Mouse (Mus musculus) stomach, postnatal 0 days (tissue): ENCODE measurements at regions not wholly inside any gene's neighbourhood (a gene's known extent, or its start where the extent isn't known, plus 50 kb on each side); places are given as distances from the start of the nearest gene placed in this dataset.

Experiments
- ATAC-seq: fragments of 200-750 bp; cut with Nextera tagmentation; 2 replicates; pipeline ENCODE4 v1.8.0; 2017; ENCODE audit not compliant: low FRiP score, low TSS enrichment
- DNase-seq: peaks from one replicate; pipeline ENCODE4 v3.0.0-alpha.2; 2016; ENCODE audit warnings: low spot score
- H3K27ac ChIP-seq: fragments of 300-500 bp; sonication (generic); replicated peaks from 2 replicates; pipeline ENCODE4 v1.5.1; 2014; ENCODE audit warnings: mild to moderate bottlenecking, control low read depth
- H3K27me3 ChIP-seq: fragments of 300-500 bp; sonication (generic); 2 replicates; pipeline ENCODE4 v1.6.1; 2014; ENCODE audit warnings: low read length; ENCODE audit not compliant: control insufficient read depth, insufficient read depth
- H3K36me3 ChIP-seq: fragments of 300-500 bp; sonication (generic); 2 replicates; pipeline ENCODE4 v1.6.1; 2014; ENCODE audit warnings: low read length, mixed read lengths; ENCODE audit not compliant: control insufficient read depth, insufficient read depth
- H3K4me1 ChIP-seq: fragments of 300-500 bp; sonication (generic); replicated peaks from 2 replicates; pipeline ENCODE4 v1.6.1; 2014; ENCODE audit warnings: antibody characterized with exemption; ENCODE audit not compliant: control insufficient read depth, insufficient read depth
- H3K4me2 ChIP-seq: fragments of 300-500 bp; sonication (generic); replicated peaks from 2 replicates; pipeline ENCODE4 v1.6.1; 2014; ENCODE audit warnings: low read depth, mild to moderate bottlenecking, control low read depth, moderate library complexity
- H3K4me3 ChIP-seq: fragments of 300-500 bp; sonication (generic); 2 replicates; pipeline ENCODE4 v1.5.1; 2014; ENCODE audit warnings: low read depth, low read length, control low read depth
- H3K9ac ChIP-seq: fragments of 300-500 bp; sonication (generic); 2 replicates; pipeline ENCODE4 v1.6.1; 2014; ENCODE audit warnings: mild to moderate bottlenecking, low read length, control low read depth, mixed read lengths
- H3K9me3 ChIP-seq: fragments of 300-500 bp; sonication (generic); 2 replicates; pipeline ENCODE4 v1.6.1; 2016; ENCODE audit warnings: low read length; ENCODE audit not compliant: control insufficient read depth
- CTCF ChIP-seq: IDR thresholded peaks from 2 replicates; pipeline ENCODE4 v1.5.1; 2016; ENCODE audit warnings: antibody characterized with exemption, low read depth, mild to moderate bottlenecking, moderate library complexity
- EP300 ChIP-seq: optimal IDR thresholded peaks from 2 replicates; pipeline ENCODE3; 2016; ENCODE audit warnings: antibody characterized with exemption
- WGBS: fragments of 180-500 bp; shearing (Covaris S2); extraction: QIAGEN DNeasy Blood & Tissue Kit; methylation state at CpG from one replicate; pipeline ENCODE4 v1.1.7; 2014; 5-methylcytosine and 5-hydroxymethylcytosine counted together

DNA sequence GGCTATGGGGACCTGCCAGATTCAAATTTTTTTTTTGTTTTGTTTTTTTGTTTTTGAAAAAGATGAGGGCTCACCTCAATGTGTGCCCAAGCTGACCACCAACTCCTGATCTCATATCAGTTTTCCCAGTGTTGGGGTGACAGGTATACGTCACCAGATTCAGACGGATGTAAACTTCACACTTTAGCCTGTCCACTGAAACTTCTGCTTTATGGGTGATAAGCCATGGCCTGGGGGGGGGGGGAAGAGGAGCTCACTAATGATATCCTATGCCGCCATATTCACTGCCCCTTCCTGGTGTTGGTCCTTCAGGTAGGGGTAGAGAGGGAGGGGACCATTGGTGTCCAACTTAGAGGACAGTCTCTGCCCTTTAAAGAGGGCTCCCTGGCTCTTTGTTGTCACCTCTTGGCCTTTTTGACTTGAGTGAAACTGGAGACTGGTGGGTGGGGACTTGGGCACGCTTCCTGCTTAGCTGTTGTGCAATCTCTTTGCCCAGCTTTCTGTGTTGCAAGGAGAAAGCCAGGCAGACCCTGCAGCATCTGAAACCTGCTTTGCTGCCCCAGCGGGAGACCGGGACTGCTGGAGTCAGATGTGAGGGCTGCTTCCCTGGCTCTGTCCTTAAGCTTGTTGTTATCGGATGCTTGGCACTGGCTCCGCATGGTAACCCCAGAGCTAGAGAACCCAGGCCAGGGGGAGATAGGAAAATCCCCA, 125.8 kb downstream of the Irx5 start:
- Histone ChIP-seq H3K27me3 (no peaks in the 10 kb centered on the region), H3K27ac (no peak overlapping the region), H3K4me3 (no peak overlapping the region), H3K9ac (no peak overlapping the region), H3K4me2 (no peak overlapping the region), H3K9me3 (no peaks in the 10 kb centered on the region), H3K4me1 (no peaks in the 10 kb centered on the region), H3K36me3 (no peaks in the 10 kb centered on the region)
- ATAC-seq (no peak), DNase-seq (no peak)
- WGBS = 49% methylated on average over 8 of the region's 8 CpGs
- no peak for TF ChIP-seq EP300
- TF ChIP-seq CTCF = no peak

DNA sequence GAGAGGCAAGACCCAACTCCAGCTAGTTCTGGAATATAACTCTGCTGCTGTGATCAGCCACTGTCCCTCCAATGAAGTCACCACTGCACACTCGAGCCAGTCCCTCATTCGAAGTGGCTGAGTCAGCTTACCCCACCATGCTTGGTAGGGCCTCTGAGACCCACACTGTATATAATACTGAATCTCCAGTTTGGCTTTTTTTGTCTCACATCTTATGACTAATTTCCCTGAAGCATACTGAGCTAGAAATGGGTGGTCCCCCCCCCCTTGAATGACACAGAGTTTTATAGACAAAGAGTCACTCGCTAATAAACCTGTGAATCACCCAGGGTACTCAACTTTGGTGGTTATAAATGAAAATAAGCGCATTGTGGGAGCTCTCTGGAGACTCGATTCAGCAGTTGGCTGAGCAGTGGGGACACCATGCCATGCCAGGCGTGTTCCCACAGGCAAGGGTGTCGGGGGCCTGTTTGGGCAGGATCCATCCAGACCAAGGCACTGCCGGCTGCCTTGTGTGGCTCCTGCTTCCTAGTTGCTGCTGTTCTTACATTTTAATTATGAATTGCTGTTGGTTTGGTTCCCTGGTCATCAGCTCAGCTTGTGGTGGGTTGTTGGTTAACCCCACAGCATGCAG, 131.2 kb downstream of the Irx5 start:
- no peak for TF ChIP-seq CTCF
- no peak for TF ChIP-seq EP300
- H3K27ac ChIP-seq = 0 out of 2 replicates have a peak overlapping the region, but pooled peaks have one; percentile 35
- no peak for DNase-seq

DNA sequence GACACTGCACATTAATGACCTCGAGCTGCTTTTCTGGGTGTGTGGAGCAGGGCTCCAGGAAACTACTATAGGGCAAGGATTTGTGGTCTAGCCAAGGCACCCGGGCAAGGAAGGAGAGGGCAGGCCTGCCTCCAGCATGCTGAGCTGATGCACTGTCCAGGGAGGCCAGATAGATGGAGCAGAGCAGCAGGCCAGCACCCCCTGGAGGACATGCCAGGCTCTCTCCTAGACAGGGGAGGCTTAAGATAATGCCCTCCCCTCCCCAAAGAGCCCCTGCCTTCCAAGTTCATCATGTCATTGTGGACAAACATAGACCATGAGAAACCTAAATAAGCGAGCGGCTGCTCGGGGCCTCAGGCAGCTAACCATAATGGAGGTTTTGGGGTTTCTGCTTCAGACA, 134.1 kb downstream of the Irx5 start:
- Histone ChIP-seq H3K4me3 (no peak overlapping the region), H3K4me2 (no peak overlapping the region), H3K36me3 (no peaks in the 10 kb centered on the region), H3K9ac (no peak overlapping the region), H3K9me3 (no peaks in the 10 kb centered on the region), H3K4me1 (no peaks in the 10 kb centered on the region), H3K27me3 (no peaks in the 10 kb centered on the region), H3K27ac (no peak overlapping the region)
- WGBS = 66% methylated on average over 5 of the region's 5 CpGs
- ATAC-seq (no peak), DNase-seq (no peak)
- peak; percentile 47 for TF ChIP-seq CTCF
- TF ChIP-seq EP300 = no peak

More for the DNA sequence above, 131.2 kb downstream of the Irx5 start:
- no peak overlapping the region for H3K9ac ChIP-seq
- ATAC-seq = no peak
- WGBS = 69% methylated on average over 8 of the region's 8 CpGs
- H3K36me3 ChIP-seq = no peaks in the 10 kb centered on the region
- H3K27me3 ChIP-seq = no peaks in the 10 kb centered on the region
- no peak overlapping the region for H3K4me2 ChIP-seq
- no peak overlapping the region for H3K4me3 ChIP-seq
- H3K9me3 ChIP-seq = no peaks in the 10 kb centered on the region
- H3K4me1 ChIP-seq = no peaks in the 10 kb centered on the region

DNA sequence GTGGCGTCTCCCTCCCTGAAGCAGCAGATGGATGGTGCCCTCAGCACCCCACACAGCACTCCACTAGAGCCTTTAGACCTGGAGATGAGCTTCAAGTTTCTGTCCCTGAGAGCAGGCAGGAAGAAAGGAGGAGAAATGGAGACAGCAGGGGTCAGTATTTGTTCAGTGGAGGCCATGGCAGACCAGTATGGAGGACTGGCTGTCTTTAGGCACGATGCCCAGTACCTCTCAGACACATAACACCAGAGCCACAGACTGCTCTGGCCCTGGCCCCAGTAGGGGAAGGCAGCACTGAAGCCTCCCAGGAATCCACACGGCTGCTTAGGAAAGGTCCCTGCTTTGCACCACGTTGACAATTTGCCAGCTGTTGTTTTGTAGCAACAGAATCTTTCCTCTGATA, 136.0 kb downstream of the Irx5 start:
- 52% methylated on average over 4 of the region's 4 CpGs for WGBS
- DNase-seq (peak; percentile 14), ATAC-seq (no peak; the same call in 1 of the 2 replicates)
- TF ChIP-seq CTCF (peak; percentile 62), EP300 (no peak)
- no peaks in the 10 kb centered on the region for H3K9me3 ChIP-seq
- no peak overlapping the region for H3K4me3 ChIP-seq
- no peaks in the 10 kb centered on the region for H3K36me3 ChIP-seq
- H3K9ac ChIP-seq = no peak overlapping the region
- no peak overlapping the region for H3K27ac ChIP-seq
- no peaks in the 10 kb centered on the region for H3K27me3 ChIP-seq
- no peak overlapping the region for H3K4me2 ChIP-seq
- no peaks in the 10 kb centered on the region for H3K4me1 ChIP-seq

DNA sequence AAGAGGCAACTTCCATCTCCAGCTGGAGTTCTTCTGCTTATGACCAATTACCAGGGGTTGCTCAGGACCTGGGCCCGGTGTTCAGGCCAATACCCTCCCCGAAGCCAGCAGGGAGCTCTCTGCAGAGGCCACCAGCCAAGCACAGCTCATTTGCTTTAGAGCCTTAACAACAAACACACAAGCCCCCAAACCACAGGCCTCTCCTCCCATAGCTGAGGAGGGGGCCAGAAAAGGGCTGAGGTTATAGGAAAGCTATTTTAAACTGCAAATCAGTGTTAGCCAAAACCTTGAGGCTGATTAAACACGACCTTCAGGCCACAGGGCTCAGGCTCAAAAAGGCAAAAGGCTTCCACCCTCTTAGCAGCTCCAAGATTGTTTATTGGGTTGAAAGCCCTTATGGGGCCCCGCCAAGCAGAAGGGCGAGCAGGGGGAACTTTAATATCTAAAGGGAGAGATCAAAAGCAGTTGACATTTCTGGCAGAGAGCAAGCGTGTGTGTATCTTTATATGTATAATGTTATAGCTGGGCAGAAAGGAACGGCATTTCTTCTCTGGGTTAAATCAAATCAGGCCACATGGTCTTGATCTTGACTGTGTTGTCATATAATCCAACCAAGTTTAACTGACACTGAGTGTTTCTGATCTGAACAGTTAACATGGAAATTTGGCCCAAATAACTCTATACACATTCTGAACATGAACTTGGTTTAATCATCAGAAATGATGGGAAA, 148.3 kb downstream of the Irx5 start:
- H3K9ac ChIP-seq = no peak overlapping the region
- no peaks in the 10 kb centered on the region for H3K27me3 ChIP-seq
- H3K9me3 ChIP-seq = no peaks in the 10 kb centered on the region
- no peaks in the 10 kb centered on the region for H3K4me1 ChIP-seq
- TF ChIP-seq EP300 (no peak), CTCF (no peak)
- no peaks in the 10 kb centered on the region for H3K36me3 ChIP-seq
- WGBS = 31% methylated on average over 7 of the region's 7 CpGs
- H3K4me3 ChIP-seq = no peak overlapping the region
- H3K27ac ChIP-seq = no peak overlapping the region
- H3K4me2 ChIP-seq = no peak overlapping the region
- ATAC-seq (no peak), DNase-seq (no peak)

DNA sequence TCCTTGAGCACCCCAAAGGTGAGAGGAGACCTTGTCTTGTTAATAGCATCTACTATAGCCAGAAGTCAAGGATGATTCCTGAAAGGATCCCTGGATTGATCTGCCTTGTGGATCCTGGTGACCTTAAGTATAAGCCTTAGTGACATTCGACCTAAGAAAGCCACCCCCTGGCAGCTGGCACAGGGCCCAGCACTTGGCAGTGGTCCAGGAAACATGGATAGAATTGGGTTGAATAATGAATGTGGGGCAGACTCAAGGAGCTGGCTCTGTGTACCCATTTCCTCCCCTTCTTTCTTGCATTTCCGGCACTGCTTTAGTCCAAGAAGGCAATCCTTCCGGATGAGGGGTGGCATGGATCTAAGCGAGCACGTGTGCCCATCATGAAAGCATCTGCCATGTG, 149.0 kb downstream of the Irx5 start:
- H3K27me3 ChIP-seq = no peaks in the 10 kb centered on the region
- no peak overlapping the region for H3K4me3 ChIP-seq
- H3K36me3 ChIP-seq = no peaks in the 10 kb centered on the region
- H3K4me1 ChIP-seq = no peaks in the 10 kb centered on the region
- TF ChIP-seq EP300 (no peak), CTCF (no peak)
- ATAC-seq (no peak), DNase-seq (no peak)
- no peak overlapping the region for H3K4me2 ChIP-seq
- H3K27ac ChIP-seq = no peak overlapping the region
- H3K9me3 ChIP-seq = no peaks in the 10 kb centered on the region
- no peak overlapping the region for H3K9ac ChIP-seq
- 74% methylated on average over 5 of the region's 5 CpGs for WGBS
